Mouse (Mus musculus) bone marrow, adult 2 months (tissue): ENCODE results near the gene Gpr152. TPM values are rescaled to one million over a fixed set of nuclear protein-coding genes. Genes with fewer than 3 reads are reported as not detected.

ENCODE experiments used
- H3K27ac ChIP-seq: fragments of 200-500 bp; 2 replicates; pipeline ENCODE4 v1.5.1; 2012; ENCODE audit warnings: low read depth, mild to moderate bottlenecking, control low read depth, inconsistent platforms, low read length; ENCODE audit not compliant: control insufficient read depth, poor library complexity, insufficient read depth
- H3K4me1 ChIP-seq: fragments of 200-500 bp; 2 replicates; pipeline ENCODE4 v1.6.1; 2011; ENCODE audit warnings: low read length; ENCODE audit not compliant: control insufficient read depth, insufficient read depth
- H3K4me3 ChIP-seq: fragments of 200-500 bp; replicated peaks from 2 replicates; pipeline ENCODE3; 2011; ENCODE audit warnings: mild to moderate bottlenecking, low read depth, low read length, control low read depth; ENCODE audit not compliant: control insufficient read depth
- CTCF ChIP-seq: fragments of 200-500 bp; IDR thresholded peaks from 2 replicates; pipeline ENCODE4 v1.5.1; 2011; ENCODE audit warnings: low read length, control low read depth; ENCODE audit not compliant: control insufficient read depth, insufficient read depth
- POLR2A ChIP-seq: fragments of 200-500 bp; IDR thresholded peaks from 2 replicates; pipeline ENCODE4 v1.6.1; 2011; ENCODE audit warnings: low read depth, mild to moderate bottlenecking, control low read depth, low read length, borderline replicate concordance; ENCODE audit not compliant: control insufficient read depth
- WGBS: fragments of 180-500 bp; shearing (Covaris S2); methylation state at CpG from one replicate; pipeline ENCODE4 v1.1.7; 2018; 5-methylcytosine and 5-hydroxymethylcytosine counted together
- polyA plus RNA-seq: library from polyadenylated mRNA; stranded (reverse); fragments of >200 nt; gene quantifications from 2 replicates; pipeline ENCODE4 v1.2.4, GENCODE M21; 2011; ENCODE audit warnings: low replicate concordance; ENCODE audit not compliant: missing spikeins, insufficient read depth, insufficient read length

The Gpr152 gene
- polyA plus RNA-seq, 1 experiment, result not detected

DNA sequence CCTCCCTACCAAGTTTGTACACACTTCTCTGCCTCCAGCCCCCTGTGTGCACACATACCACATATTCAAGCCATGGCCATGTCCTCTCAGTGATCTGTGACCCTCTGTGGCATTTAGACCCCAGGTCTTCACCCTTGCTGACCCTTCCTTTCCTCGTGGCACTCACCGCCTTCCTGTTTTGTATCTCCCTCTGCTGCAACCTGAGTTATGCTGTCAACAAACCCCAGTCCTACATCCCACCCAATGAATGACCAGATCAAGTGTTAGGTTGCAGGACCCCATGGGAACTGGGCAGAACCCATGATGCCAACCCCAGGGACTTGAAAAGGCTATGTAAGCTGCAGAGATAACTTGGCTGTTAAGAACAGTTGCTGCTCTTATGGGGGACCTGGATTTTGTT is 37.5 kb upstream of the Gpr152 start:
- no peak for TF ChIP-seq POLR2A
- TF ChIP-seq CTCF, result no peak
- H3K4me3 ChIP-seq, result no peak overlapping the region
- H3K27ac ChIP-seq, result no peak overlapping the region
- peaks cover 2% of the 10 kb centered on the region; the same call in 1 of the 2 replicates for H3K4me1 ChIP-seq
- WGBS, result 86% methylated on average over 2 of the region's 2 CpGs

DNA sequence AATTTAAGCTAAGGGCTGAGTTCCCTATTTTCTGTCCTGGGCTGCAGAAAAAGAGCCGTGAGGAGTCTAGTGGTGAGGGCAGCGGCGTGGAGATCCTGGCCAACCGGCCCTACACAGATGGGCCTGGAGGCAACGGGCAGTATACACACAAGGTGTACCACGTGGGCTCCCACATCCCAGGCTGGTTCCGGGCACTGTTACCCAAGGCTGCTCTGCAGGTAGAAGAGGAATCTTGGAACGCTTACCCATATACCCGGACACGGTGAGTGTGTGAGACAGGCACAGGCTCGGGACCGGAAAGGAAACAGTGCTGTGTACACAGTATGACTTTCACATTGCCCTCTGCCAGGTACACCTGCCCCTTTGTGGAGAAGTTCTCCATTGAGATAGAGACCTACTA is 37.0 kb upstream of the Gpr152 start:
- Histone ChIP-seq H3K27ac (no peak overlapping the region), H3K4me3 (no peak overlapping the region), H3K4me1 (peaks cover 2% of the 10 kb centered on the region; the same call in 1 of the 2 replicates)
- 91% methylated on average over 12 of the region's 12 CpGs for WGBS
- TF ChIP-seq CTCF (no peak), POLR2A (no peak)

DNA sequence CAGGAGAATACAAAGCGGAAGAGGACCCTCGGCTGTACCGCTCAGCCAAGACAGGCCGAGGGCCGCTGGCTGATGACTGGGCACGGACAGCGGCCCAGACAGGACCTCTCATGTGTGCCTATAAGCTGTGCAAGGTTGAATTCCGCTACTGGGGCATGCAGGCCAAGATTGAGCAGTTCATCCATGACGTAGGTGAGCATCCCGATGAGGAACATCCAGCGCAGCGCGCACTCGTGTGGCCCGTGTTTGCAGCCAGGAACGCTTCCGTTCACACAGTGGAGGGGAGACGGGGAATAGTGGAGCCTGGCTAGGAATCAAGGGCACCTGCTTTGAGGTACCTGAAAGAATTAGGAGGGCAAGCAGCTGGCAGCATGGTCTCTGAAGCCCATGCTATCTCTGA is 36.3 kb upstream of the Gpr152 start:
- Histone ChIP-seq H3K4me1 (peaks cover 2% of the 10 kb centered on the region; the same call in 1 of the 2 replicates), H3K4me3 (no peak overlapping the region), H3K27ac (no peak overlapping the region)
- TF ChIP-seq CTCF (no peak), POLR2A (0 out of 2 replicates have a peak, but pooled peaks have one; percentile 17)
- 96% methylated on average over 18 of the region's 18 CpGs for WGBS

DNA sequence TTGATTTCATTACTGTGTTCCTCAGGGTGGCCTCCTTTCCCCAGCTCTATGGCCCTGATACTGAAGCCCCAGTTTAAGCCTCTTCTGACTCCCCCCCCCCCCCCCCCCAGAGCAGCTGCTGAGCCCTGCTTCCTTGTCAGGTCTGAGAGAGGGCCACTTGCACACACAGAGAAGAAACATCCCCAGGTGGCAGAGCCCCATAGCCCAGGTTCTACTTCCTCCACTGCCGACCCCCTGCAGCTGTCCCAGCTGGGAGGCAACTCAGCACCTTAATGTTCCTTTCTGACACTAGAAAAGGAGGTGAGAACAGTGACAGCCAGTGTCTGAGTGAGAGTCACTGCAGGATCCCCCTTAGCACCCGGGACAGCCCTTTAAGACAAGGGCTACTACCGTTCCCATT is 35.8 kb upstream of the Gpr152 start:
- no peak overlapping the region for H3K27ac ChIP-seq
- H3K4me3 ChIP-seq, result no peak overlapping the region
- no peak for TF ChIP-seq POLR2A
- TF ChIP-seq CTCF, result no peak
- WGBS, result 72% methylated on average over 3 of the region's 3 CpGs
- peaks cover 2% of the 10 kb centered on the region; the same call in 1 of the 2 replicates for H3K4me1 ChIP-seq

DNA sequence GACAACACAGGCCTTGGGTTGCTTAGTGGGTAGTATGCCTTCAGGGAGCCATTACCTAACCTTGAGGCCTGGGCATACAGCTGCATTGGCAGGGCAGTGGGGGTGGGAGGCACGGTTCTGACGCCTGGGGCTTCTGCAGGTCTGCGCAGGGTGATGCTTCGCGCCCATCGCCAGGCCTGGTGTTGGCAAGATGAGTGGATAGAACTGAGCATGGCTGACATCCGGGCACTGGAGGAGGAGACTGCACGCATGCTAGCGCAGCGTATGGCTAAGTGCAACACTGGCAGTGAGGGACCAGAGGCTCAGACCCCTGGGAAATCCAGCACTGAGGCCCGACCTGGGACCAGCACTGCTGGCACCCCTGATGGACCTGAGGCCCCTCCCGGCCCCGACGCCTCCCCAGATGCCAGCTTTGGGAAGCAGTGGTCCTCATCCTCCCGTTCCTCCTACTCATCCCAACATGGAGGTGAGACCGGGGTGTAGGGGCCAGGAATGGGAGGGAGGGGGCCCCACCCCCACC is 34.9 kb upstream of the Gpr152 start:
- WGBS, result 96% methylated on average over 16 of the region's 16 CpGs
- Histone ChIP-seq H3K4me3 (no peak overlapping the region), H3K27ac (no peak overlapping the region), H3K4me1 (peaks cover 2% of the 10 kb centered on the region; the same call in 1 of the 2 replicates)
- TF ChIP-seq POLR2A (no peak), CTCF (no peak)

DNA sequence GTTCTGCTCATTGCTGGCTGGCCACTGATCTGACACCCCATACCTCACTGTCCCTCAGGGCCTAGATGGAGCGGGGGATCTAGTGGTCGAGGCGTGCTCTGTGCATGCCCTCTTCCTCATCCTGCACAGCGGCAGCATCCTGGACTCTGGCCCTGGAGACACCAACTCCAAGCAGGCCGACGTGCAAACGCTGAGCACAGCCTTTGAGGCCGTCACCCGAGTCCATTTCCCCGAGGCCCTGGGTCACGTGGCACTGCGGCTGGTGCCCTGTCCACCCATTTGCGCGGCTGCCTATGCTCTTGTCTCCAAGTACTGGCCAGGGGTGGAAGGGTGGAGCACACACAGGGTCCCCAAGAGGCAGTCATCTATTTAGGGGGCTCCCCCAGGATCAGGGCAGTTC is 32.9 kb upstream of the Gpr152 start:
- no peak overlapping the region for H3K4me3 ChIP-seq
- WGBS, result 90% methylated on average over 14 of the region's 14 CpGs
- no peak overlapping the region for H3K27ac ChIP-seq
- TF ChIP-seq CTCF, result no peak
- no peak for TF ChIP-seq POLR2A
- peaks cover under 1% of the 10 kb centered on the region; the same call in 1 of the 2 replicates for H3K4me1 ChIP-seq

DNA sequence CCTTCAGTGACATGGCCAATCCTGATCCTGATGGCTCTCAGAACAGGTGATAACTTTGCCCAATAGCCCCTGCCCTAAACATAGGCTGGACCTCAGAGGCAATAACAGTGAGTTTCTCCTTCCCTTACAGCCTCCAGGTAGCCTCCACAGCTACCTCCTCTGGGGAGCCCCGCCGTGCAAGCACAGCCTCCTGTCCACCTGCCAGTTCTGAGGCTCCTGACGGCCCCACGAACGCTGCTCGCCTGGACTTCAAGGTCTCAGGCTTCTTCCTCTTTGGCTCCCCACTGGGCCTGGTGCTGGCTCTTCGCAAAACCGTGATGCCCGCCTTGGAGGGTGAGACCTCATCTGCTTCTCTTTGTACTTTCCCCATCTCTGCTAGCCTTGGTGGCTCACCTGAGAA is 31.1 kb upstream of the Gpr152 start:
- H3K27ac ChIP-seq, result no peak overlapping the region
- no peak for TF ChIP-seq POLR2A
- no peak for TF ChIP-seq CTCF
- WGBS, result 87% methylated on average over 9 of the region's 9 CpGs
- peaks cover 18% of the 10 kb centered on the region for H3K4me1 ChIP-seq
- H3K4me3 ChIP-seq, result no peak overlapping the region

DNA sequence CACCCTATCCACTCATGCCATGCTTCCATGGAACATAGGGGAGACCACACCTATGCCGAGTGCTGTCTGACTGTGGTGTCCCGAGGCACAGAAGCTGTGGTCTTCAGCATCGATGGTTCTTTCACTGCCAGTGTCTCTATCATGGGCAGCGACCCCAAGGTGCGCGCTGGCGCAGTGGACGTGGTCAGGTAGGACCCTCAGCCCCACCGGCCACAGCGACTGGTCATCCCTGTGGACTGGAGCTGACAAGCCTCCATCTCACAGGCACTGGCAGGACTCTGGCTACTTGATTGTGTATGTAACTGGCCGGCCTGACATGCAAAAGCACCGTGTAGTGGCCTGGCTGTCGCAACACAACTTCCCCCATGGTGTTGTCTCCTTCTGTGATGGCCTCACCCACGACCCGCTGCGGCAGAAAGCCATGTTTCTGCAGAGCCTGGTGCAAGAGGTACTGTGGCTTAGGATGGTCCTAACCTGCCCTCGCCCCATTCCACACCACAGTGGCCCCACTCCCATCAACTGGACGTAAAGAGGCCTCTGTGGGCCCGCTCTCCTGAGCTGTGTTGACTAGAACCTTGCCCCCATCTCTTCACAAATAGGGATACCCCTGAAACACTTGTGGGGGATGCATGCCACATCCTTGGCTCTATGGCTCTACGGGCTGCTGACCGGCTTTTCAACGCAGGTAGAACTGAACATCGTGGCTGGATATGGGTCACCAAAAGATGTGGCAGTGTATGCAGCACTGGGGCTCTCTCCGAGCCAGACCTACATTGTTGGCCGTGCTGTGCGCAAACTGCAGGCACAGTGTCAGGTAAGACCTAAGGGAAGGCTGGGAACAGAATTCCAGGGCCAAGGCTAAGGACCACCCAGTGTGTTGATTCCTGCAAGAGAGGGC is 27.3 kb upstream of the Gpr152 start:
- Histone ChIP-seq H3K27ac (peak overlapping the region; percentile 94), H3K4me3 (no peak overlapping the region), H3K4me1 (peaks cover 24% of the 10 kb centered on the region)
- 74% methylated on average over 26 of the region's 26 CpGs for WGBS
- TF ChIP-seq CTCF, result no peak
- TF ChIP-seq POLR2A, result no peak
